Mouse (Mus musculus) stomach, postnatal 0 days (tissue): ENCODE measurements around the gene Slc9a3r1. TPM values are rescaled to one million over a fixed set of nuclear protein-coding genes. Genes with fewer than 3 reads are reported as not detected.
A peak's percentile ranks its signal among the peaks of the same experiment; 100 is the strongest.

ENCODE experiments used
- ATAC-seq: fragments of 200-750 bp; cut with Nextera tagmentation; 2 replicates; pipeline ENCODE4 v1.8.0; 2017; ENCODE audit not compliant: low FRiP score, low TSS enrichment
- DNase-seq: peaks from one replicate; pipeline ENCODE4 v3.0.0-alpha.2; 2016; ENCODE audit warnings: low spot score
- H3K27ac ChIP-seq: fragments of 300-500 bp; sonication (generic); replicated peaks from 2 replicates; pipeline ENCODE4 v1.5.1; 2014; ENCODE audit warnings: mild to moderate bottlenecking, control low read depth
- H3K27me3 ChIP-seq: fragments of 300-500 bp; sonication (generic); 2 replicates; pipeline ENCODE4 v1.6.1; 2014; ENCODE audit warnings: low read length; ENCODE audit not compliant: control insufficient read depth, insufficient read depth
- H3K36me3 ChIP-seq: fragments of 300-500 bp; sonication (generic); 2 replicates; pipeline ENCODE4 v1.6.1; 2014; ENCODE audit warnings: low read length, mixed read lengths; ENCODE audit not compliant: control insufficient read depth, insufficient read depth
- H3K4me1 ChIP-seq: fragments of 300-500 bp; sonication (generic); replicated peaks from 2 replicates; pipeline ENCODE4 v1.6.1; 2014; ENCODE audit warnings: antibody characterized with exemption; ENCODE audit not compliant: control insufficient read depth, insufficient read depth
- H3K4me2 ChIP-seq: fragments of 300-500 bp; sonication (generic); replicated peaks from 2 replicates; pipeline ENCODE4 v1.6.1; 2014; ENCODE audit warnings: low read depth, mild to moderate bottlenecking, control low read depth, moderate library complexity
- H3K4me3 ChIP-seq: fragments of 300-500 bp; sonication (generic); 2 replicates; pipeline ENCODE4 v1.5.1; 2014; ENCODE audit warnings: low read depth, low read length, control low read depth
- H3K9ac ChIP-seq: fragments of 300-500 bp; sonication (generic); 2 replicates; pipeline ENCODE4 v1.6.1; 2014; ENCODE audit warnings: mild to moderate bottlenecking, low read length, control low read depth, mixed read lengths
- H3K9me3 ChIP-seq: fragments of 300-500 bp; sonication (generic); 2 replicates; pipeline ENCODE4 v1.6.1; 2016; ENCODE audit warnings: low read length; ENCODE audit not compliant: control insufficient read depth
- CTCF ChIP-seq: IDR thresholded peaks from 2 replicates; pipeline ENCODE4 v1.5.1; 2016; ENCODE audit warnings: antibody characterized with exemption, low read depth, mild to moderate bottlenecking, moderate library complexity
- EP300 ChIP-seq: optimal IDR thresholded peaks from 2 replicates; pipeline ENCODE3; 2016; ENCODE audit warnings: antibody characterized with exemption
- WGBS: fragments of 180-500 bp; shearing (Covaris S2); extraction: QIAGEN DNeasy Blood & Tissue Kit; methylation state at CpG from one replicate; pipeline ENCODE4 v1.1.7; 2014; 5-methylcytosine and 5-hydroxymethylcytosine counted together
- polyA plus RNA-seq: library from polyadenylated mRNA; unstranded; fragments of >200 nt; fragmentation: Nextera tagmentation; extraction: Ambion mirVana; gene quantifications from 2 replicates; pipeline ENCODE4 v1.2.1, GENCODE M21; 2015

The Slc9a3r1 gene
- polyA plus RNA-seq, 1 experiment from 2014 or later, result 104 TPM

DNA sequence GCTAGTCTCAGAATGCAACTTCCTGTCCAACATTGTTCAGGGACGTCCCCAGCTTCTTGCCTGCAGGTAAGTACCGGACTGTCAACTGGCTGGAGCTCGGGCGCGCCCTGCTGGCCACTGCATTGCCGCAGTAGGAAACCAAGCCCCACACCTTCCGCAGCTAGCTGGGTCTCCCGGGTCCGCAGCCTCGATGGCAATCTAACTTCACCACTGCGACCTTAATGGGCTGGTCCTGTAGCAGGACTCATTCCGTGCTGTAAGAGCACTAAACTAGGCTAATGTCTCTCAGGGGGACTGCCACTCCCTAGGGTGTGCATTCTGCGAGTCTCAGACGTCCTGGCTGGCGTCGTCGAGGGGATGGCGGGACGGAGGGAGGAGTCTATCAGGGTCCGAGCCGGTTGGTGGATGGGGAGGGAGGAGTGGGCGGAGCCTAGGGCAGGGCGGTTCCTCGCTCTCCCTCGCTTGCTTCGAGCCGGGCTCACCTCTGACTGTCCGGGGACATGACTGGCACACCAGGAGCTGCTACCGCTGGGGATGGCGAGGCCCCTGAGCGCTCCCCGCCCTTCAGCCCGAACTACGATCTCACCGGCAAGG is 9.3 kb upstream of the Slc9a3r1 start:
- WGBS, result under 1% methylated on average over 34 of the region's 35 CpGs
- no peaks in the 10 kb centered on the region for H3K27me3 ChIP-seq
- H3K4me1 ChIP-seq, result no peaks in the 10 kb centered on the region
- peak overlapping the region; percentile 35; the same call in 1 of the 2 replicates for H3K9ac ChIP-seq
- H3K4me3 ChIP-seq, result peak overlapping the region; percentile 15
- no peaks in the 10 kb centered on the region for H3K9me3 ChIP-seq
- ATAC-seq, result peak; percentile 86
- peak; percentile 91 for TF ChIP-seq CTCF
- TF ChIP-seq EP300, result no peak
- H3K27ac ChIP-seq, result no peak overlapping the region
- H3K36me3 ChIP-seq, result no peaks in the 10 kb centered on the region
- H3K4me2 ChIP-seq, result peak overlapping the region; percentile 41
- peak; percentile 87 for DNase-seq

DNA sequence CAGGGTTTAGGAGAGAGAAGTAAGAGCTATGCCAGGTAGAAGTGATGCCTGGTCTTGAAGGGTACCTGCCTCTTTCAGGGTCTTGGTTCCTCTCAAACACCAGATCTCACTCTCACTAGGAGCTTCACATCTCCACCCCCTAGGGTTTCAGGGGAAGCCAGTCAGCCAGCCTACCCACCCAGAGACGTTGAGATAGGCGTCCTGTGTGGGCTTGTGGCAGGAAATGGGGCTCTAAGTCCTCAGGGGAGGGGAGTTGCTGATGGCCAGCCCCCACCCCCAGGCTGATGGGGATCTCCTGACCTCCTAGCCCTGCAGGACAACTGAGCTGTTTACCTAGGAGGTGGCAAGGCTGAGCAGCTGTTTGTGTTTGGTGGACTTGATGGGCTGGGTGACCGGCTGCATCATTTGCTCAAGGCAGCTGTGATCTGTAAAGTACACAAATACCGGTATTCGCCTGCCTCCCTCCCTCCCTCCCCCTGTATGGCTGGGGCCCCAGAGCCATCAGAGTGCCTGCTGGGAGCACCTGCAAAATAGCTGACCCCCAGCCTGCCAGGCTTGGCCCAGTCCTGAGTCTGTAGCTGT is 8.0 kb upstream of the Slc9a3r1 start:
- Histone ChIP-seq H3K9me3 (no peaks in the 10 kb centered on the region), H3K4me1 (no peaks in the 10 kb centered on the region), H3K4me3 (no peak overlapping the region), H3K36me3 (no peaks in the 10 kb centered on the region), H3K4me2 (no peak overlapping the region), H3K27ac (no peak overlapping the region), H3K27me3 (no peaks in the 10 kb centered on the region), H3K9ac (0 out of 2 replicates have a peak overlapping the region, but pooled peaks have one; percentile 13)
- TF ChIP-seq EP300 (no peak), CTCF (no peak)
- ATAC-seq (no peak), DNase-seq (no peak)
- 5% methylated on average over 5 of the region's 5 CpGs for WGBS

DNA sequence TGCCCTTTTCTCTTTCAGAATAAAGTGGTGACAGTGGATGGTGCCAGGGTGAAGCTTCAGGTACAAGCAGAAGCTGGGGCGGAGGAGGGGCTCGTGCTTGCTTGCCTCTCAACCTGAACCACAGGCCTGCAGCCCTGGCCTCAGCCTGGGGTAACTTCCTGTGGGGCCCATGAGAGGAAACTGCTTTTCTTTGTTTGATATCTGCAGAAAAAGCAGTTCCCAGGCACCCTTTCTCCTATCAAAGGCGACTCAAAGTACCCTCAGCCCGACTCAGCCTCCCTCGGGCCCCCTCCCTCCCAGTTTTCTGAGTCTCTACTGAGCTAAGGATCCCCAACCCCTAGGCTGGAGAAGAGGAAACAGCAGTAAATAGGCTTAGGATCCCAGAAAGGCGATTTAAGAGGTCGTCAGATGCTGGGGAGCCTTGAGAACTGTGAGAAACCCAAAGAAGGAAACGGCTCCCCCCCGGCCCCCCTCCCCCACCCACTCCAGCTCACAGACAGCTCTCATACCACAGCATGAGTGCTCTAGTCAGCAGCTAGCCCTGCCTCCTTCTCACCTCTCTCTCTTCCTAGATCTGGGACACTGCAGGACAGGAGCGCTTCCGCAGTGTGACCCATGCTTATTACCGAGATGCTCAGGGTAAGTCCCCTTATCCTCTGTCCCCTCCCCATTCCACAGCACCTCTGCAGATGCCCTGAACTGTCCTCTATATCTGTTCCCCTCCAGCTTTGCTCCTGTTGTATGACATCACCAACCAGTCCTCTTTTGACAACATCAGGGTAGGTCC is 5.0 kb upstream of the Slc9a3r1 start:
- H3K9ac ChIP-seq, result no peak overlapping the region
- H3K4me3 ChIP-seq, result no peak overlapping the region
- no peak overlapping the region for H3K4me2 ChIP-seq
- H3K27me3 ChIP-seq, result no peaks in the 10 kb centered on the region
- WGBS, result 23% methylated on average over 12 of the region's 12 CpGs
- no peaks in the 10 kb centered on the region for H3K36me3 ChIP-seq
- ATAC-seq (no peak), DNase-seq (no peak)
- no peaks in the 10 kb centered on the region for H3K9me3 ChIP-seq
- H3K4me1 ChIP-seq, result no peaks in the 10 kb centered on the region
- H3K27ac ChIP-seq, result no peak overlapping the region; the same call in 1 of the 2 replicates
- TF ChIP-seq EP300 (no peak), CTCF (no peak)

DNA sequence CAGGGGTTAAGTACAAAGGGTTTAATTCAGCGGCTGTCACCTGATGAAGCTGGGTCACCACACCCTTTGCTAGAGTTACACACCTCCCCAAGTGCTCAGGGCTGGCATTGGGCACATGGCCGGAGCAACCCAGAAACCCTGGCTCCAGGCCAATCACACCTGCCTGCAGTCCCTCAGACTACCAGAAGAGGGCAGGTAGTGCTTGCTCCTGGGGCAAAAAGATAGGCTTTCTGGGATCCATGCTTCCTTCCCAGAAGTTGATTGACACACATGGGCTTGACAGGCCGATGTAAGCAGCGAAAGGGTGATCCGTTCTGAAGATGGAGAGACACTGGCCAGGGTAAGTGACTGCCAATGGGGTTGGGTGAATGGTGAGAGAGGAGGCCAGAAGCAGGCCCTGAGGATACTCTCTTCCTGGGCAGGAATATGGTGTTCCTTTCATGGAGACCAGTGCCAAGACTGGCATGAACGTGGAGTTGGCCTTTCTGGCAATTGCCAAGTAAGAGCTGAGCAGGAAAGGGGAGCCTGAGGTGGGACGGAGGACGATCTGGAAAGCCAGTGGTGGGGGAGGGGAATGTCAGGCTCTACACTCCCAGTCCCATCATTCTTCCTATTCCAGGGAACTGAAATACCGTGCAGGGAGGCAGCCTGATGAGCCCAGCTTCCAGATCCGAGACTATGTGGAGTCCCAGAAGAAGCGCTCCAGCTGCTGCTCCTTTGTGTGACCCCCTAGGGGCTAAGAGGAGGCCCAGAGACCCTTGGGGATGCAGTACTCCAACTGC is 2.9 kb upstream of the Slc9a3r1 start:
- Histone ChIP-seq H3K4me2 (no peak overlapping the region), H3K36me3 (no peaks in the 10 kb centered on the region), H3K4me3 (no peak overlapping the region), H3K4me1 (no peaks in the 10 kb centered on the region), H3K9ac (no peak overlapping the region), H3K27me3 (no peaks in the 10 kb centered on the region), H3K9me3 (no peaks in the 10 kb centered on the region), H3K27ac (no peak overlapping the region)
- peak; percentile 24; the same call in 1 of the 2 replicates for ATAC-seq
- peak; percentile 92 for DNase-seq
- TF ChIP-seq EP300 (no peak), CTCF (peak; percentile 90)
- WGBS, result 57% methylated on average over 11 of the region's 11 CpGs

DNA sequence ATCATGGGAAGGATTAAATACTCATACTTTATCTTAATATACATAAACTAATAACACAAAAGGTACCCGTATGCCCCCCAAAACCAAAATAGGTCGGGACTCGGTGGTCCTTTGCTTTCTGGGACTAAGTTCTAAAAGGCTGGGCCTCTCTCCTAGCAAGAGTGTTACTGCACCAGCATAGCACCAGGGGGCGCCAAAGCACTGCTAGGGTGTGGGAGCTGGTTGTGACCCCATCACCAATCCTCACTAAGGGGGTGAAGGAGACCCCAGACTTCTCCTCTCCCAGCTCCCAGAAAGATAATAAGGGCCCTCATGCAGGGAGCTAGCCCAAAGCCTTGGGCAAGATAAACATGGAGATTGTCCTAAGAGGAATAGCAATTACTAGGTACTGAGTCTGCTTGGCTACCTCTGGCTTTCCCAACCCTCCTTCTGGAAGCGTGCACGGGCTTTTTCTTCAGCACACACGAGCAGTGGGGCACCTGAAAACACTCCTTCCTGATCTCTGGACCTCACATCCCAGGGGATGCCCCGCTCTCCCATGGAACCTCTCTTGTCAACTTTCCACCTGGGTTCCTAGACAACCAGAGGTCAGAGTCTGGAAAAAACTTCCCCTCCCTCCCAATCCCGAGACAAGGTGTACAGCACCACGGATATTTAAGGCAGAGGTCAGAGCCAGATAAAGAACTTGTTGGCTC is 2.1 kb upstream of the Slc9a3r1 start:
- TF ChIP-seq EP300 (no peak), CTCF (peak; percentile 94)
- H3K4me3 ChIP-seq, result no peak overlapping the region
- DNase-seq, result peak; percentile 86
- H3K9ac ChIP-seq, result no peak overlapping the region
- no peaks in the 10 kb centered on the region for H3K27me3 ChIP-seq
- H3K4me1 ChIP-seq, result no peaks in the 10 kb centered on the region
- H3K9me3 ChIP-seq, result no peaks in the 10 kb centered on the region
- no peak for ATAC-seq
- H3K4me2 ChIP-seq, result no peak overlapping the region
- H3K27ac ChIP-seq, result no peak overlapping the region
- WGBS, result 27% methylated on average over 10 of the region's 10 CpGs
- no peaks in the 10 kb centered on the region for H3K36me3 ChIP-seq
